1 mouse cellular context compared by ENCODE assay signal in genomic region chr7:16052684-16053083, GRCm38 (mm10).
A peak's percentile ranks its signal among the peaks of the same experiment; 100 is the strongest.
TF ChIP-seq lines count a peak whose summit lies in the region.

No protein-coding gene starts in this region.

TF ChIP-seq in CH12.LX, 34 proteins besides CTCF, POLR2A, EP300 and RAD21 (continued from another document):
- TF ChIP-seq E2F4 (IDR thresholded peaks at IDR 0.05; ENCODE audit: insufficient replicate concordance, low read depth, low read length) (peak; percentile 94; the same call in 1 of the 2 replicates), MAFK (IDR thresholded peaks at IDR 0.05; ENCODE audit: insufficient replicate concordance, low read length) (no peak), ZC3H11A (IDR thresholded peaks at IDR 0.05; ENCODE audit: low read depth, low read length) (no peak), ZMIZ1 (IDR thresholded peaks at IDR 0.05; ENCODE audit: low read depth, low read length) (0 out of 2 replicates have a peak, but pooled peaks have one; percentile 40), HCFC1 (IDR thresholded peaks at IDR 0.05; ENCODE audit: low read depth, low read length) (peak; percentile 70)
